Mouse (Mus musculus): ENCODE data around the gene Pitpnm3. TPM values are rescaled to one million over a fixed set of nuclear protein-coding genes. Genes with fewer than 3 reads are reported as not detected.

Pitpnm3 gene
- polyA plus RNA-seq, 1 experiment, result not detected

DNA sequence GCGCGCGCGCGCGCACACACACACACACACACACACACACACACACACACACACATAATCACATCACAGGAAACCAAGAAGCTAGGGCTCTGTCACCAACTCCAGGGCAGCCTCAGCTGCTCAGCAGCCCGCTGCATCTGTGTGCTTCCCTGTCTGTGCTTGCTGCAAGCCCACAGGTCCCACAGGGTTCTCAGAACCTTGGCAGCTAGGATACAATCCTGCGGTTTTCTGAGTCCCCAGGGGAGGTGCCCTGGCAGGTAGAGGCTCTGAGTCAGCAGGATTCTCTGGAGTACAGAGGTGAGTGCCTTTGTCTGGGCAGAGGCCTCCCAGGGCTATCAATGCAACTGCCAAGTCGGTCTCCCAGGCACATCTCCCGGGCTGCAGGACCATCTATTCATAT, 7.3 kb upstream of the Pitpnm3 start:
- TF ChIP-seq GATA1 (IDR thresholded peaks at IDR 0.05; ENCODE audit: low read length) (no peak), TAL1 (IDR thresholded peaks at IDR 0.05; ENCODE audit: low read length) (no peak)
- no peak overlapping the region for H3K4me3 ChIP-seq (replicated peaks)
- H3K36me3 ChIP-seq (ENCODE audit: control insufficient read depth), result no peaks in the 10 kb centered on the region
- peaks cover 4% of the 10 kb centered on the region for H3K27me3 ChIP-seq (ENCODE audit: control insufficient read depth)
- H3K4me1 ChIP-seq (ENCODE audit: control insufficient read depth), result no peaks in the 10 kb centered on the region
- H3K9me3 ChIP-seq (ENCODE audit: control insufficient read depth, low read length), result no peaks in the 10 kb centered on the region

DNA sequence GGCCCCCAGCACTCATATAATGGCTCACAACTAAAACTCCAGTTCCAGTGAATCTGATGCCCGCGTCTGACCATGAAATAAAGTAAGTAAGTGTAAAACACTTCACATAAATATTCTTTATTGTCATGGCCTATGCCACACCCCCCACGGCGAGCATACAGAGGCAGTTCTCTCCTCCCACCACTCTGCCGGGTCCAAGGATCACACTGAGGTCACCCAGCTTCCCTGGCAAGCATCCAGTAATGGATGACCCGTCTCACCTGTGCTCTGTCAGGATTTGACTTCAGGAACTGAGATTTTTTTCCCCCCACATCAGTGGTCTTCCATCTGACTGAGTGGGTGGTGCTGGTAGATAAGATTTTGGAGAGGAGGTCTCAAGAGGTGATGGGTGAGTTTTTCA, 4.6 kb upstream of the Pitpnm3 start:
- Histone ChIP-seq H3K4me3 (replicated peaks) (no peak overlapping the region), H3K27me3 (ENCODE audit: control insufficient read depth) (peaks cover 30% of the 10 kb centered on the region), H3K4me1 (ENCODE audit: control insufficient read depth) (no peaks in the 10 kb centered on the region), H3K36me3 (ENCODE audit: control insufficient read depth) (no peaks in the 10 kb centered on the region), H3K9me3 (ENCODE audit: control insufficient read depth, low read length) (no peaks in the 10 kb centered on the region)
- TF ChIP-seq GATA1 (IDR thresholded peaks at IDR 0.05; ENCODE audit: low read length) (no peak), TAL1 (IDR thresholded peaks at IDR 0.05; ENCODE audit: low read length) (no peak)

DNA sequence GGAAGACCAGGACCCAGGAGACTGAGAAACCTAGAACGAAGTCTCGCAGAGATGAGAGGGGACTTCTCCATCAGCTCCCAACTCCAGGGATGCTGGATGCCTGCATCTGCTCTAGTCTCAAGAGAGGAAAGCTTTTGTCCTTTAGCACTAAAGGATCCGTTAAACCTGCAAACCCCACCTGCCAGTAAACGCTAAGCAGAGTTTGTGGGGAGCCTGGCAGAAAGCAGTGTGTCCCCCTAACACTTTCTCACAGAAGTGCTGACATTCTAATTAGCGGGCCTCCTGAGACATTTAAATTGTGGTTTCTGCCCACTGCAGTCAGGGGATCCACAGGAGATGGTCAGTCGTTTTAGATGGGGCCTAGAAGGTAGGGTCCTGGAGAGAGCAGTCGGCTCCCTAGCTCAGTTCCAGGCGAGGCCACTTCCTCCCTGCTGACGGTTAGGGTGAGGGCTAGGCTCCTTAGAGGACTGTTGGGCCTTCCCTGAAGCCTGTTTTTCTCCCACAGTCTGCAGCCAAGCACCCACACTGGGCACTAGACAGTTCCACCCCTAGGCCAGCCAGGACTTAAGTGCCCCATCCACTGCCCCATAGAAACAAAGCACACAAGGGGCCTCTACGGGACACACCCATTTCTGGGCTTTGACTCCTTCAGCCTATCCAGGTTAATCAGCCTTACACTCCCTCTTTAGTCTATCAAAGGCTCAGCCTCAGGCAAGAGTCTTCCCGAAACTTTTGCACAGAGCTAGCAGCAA, 829 bp upstream of the Pitpnm3 start:
- no peaks in the 10 kb centered on the region for H3K4me1 ChIP-seq (ENCODE audit: control insufficient read depth)
- H3K9me3 ChIP-seq (ENCODE audit: control insufficient read depth, low read length), result no peaks in the 10 kb centered on the region
- no peak for TF ChIP-seq TAL1 (IDR thresholded peaks at IDR 0.05; ENCODE audit: low read length)
- TF ChIP-seq GATA1 (IDR thresholded peaks at IDR 0.05; ENCODE audit: low read length), result no peak
- peaks cover 61% of the 10 kb centered on the region for H3K27me3 ChIP-seq (ENCODE audit: control insufficient read depth)
- no peaks in the 10 kb centered on the region for H3K36me3 ChIP-seq (ENCODE audit: control insufficient read depth)
- H3K4me3 ChIP-seq (replicated peaks), result no peak overlapping the region

- no peaks in the 10 kb centered on the region for H3K36me3 ChIP-seq (ENCODE audit: control insufficient read depth)
- H3K4me3 ChIP-seq (replicated peaks), result no peak overlapping the region
- H3K4me1 ChIP-seq (ENCODE audit: control insufficient read depth), result no peaks in the 10 kb centered on the region
- no peaks in the 10 kb centered on the region for H3K9me3 ChIP-seq (ENCODE audit: control insufficient read depth, low read length)
- peaks cover 61% of the 10 kb centered on the region for H3K27me3 ChIP-seq (ENCODE audit: control insufficient read depth)
- TF ChIP-seq GATA1 (IDR thresholded peaks at IDR 0.05; ENCODE audit: low read length) (no peak), TAL1 (IDR thresholded peaks at IDR 0.05; ENCODE audit: low read length) (no peak)
Measured at GRCm38 (mm10) chr11:72134536-72135382, 819 bp downstream of the Pitpnm3 start.

DNA sequence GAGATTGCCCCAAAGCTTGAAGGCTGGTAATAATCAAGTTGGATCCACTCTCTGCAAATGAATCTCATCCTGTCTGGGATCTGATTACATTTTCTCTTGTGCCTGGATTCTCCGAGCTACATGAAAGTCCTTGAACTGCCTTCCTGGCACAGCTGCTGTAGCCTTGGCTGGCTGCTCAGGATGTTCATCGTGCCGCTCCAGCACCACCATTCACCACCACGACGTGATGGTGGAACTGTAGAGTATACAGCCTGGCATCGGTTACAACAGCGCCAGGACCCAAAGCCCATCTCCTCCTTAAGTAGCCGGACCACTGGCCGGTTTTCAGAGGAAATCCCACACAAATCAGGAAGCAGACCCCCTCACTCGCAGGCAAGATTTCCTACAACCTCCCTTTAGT, 2.5 kb downstream of the Pitpnm3 start:
- Histone ChIP-seq H3K4me1 (ENCODE audit: control insufficient read depth) (no peaks in the 10 kb centered on the region), H3K27me3 (ENCODE audit: control insufficient read depth) (peaks cover 59% of the 10 kb centered on the region), H3K9me3 (ENCODE audit: control insufficient read depth, low read length) (no peaks in the 10 kb centered on the region), H3K4me3 (replicated peaks) (no peak overlapping the region), H3K36me3 (ENCODE audit: control insufficient read depth) (no peaks in the 10 kb centered on the region)
- TF ChIP-seq TAL1 (IDR thresholded peaks at IDR 0.05; ENCODE audit: low read length) (no peak), GATA1 (IDR thresholded peaks at IDR 0.05; ENCODE audit: low read length) (no peak)

- Histone ChIP-seq H3K4me3 (replicated peaks) (no peak overlapping the region), H3K36me3 (ENCODE audit: control insufficient read depth) (no peaks in the 10 kb centered on the region), H3K9me3 (ENCODE audit: control insufficient read depth, low read length) (no peaks in the 10 kb centered on the region), H3K4me1 (ENCODE audit: control insufficient read depth) (no peaks in the 10 kb centered on the region), H3K27me3 (ENCODE audit: control insufficient read depth) (peaks cover 51% of the 10 kb centered on the region)
- TF ChIP-seq GATA1 (IDR thresholded peaks at IDR 0.05; ENCODE audit: low read length) (no peak), TAL1 (IDR thresholded peaks at IDR 0.05; ENCODE audit: low read length) (no peak)
Measured at GRCm38 (mm10) chr11:72132266-72132665, 3.3 kb downstream of the Pitpnm3 start.

- Histone ChIP-seq H3K36me3 (ENCODE audit: control insufficient read depth) (no peaks in the 10 kb centered on the region), H3K9me3 (ENCODE audit: control insufficient read depth, low read length) (no peaks in the 10 kb centered on the region), H3K27me3 (ENCODE audit: control insufficient read depth) (peaks cover 46% of the 10 kb centered on the region), H3K4me1 (ENCODE audit: control insufficient read depth) (no peaks in the 10 kb centered on the region), H3K4me3 (replicated peaks) (no peak overlapping the region)
- TF ChIP-seq GATA1 (IDR thresholded peaks at IDR 0.05; ENCODE audit: low read length) (no peak), TAL1 (IDR thresholded peaks at IDR 0.05; ENCODE audit: low read length) (no peak)
Measured at GRCm38 (mm10) chr11:72131697-72132096, 3.9 kb downstream of the Pitpnm3 start.

- no peaks in the 10 kb centered on the region for H3K4me1 ChIP-seq (ENCODE audit: control insufficient read depth)
- no peaks in the 10 kb centered on the region for H3K36me3 ChIP-seq (ENCODE audit: control insufficient read depth)
- no peak overlapping the region for H3K4me3 ChIP-seq (replicated peaks)
- H3K27me3 ChIP-seq (ENCODE audit: control insufficient read depth), result peaks cover 38% of the 10 kb centered on the region
- TF ChIP-seq GATA1 (IDR thresholded peaks at IDR 0.05; ENCODE audit: low read length) (no peak), TAL1 (IDR thresholded peaks at IDR 0.05; ENCODE audit: low read length) (no peak)
- no peaks in the 10 kb centered on the region for H3K9me3 ChIP-seq (ENCODE audit: control insufficient read depth, low read length)
Measured at GRCm38 (mm10) chr11:72130905-72131304, 4.7 kb downstream of the Pitpnm3 start.

- H3K36me3 ChIP-seq (ENCODE audit: control insufficient read depth), result no peaks in the 10 kb centered on the region
- no peak for TF ChIP-seq GATA1 (IDR thresholded peaks at IDR 0.05; ENCODE audit: low read length)
- TF ChIP-seq TAL1 (IDR thresholded peaks at IDR 0.05; ENCODE audit: low read length), result no peak
- H3K9me3 ChIP-seq (ENCODE audit: control insufficient read depth, low read length), result no peaks in the 10 kb centered on the region
- H3K27me3 ChIP-seq (ENCODE audit: control insufficient read depth), result peaks cover 33% of the 10 kb centered on the region
- H3K4me1 ChIP-seq (ENCODE audit: control insufficient read depth), result no peaks in the 10 kb centered on the region
- H3K4me3 ChIP-seq (replicated peaks), result no peak overlapping the region
Measured at GRCm38 (mm10) chr11:72130472-72130871, 5.1 kb downstream of the Pitpnm3 start.
